Mouse (Mus musculus) ES-E14 (cell line): ENCODE results near the gene H2-Q4.

ENCODE experiments used
- CHD2 ChIP-seq: IDR thresholded peaks from 2 replicates; pipeline ENCODE4 v1.6.1; 2014; ENCODE audit warnings: mild to moderate bottlenecking, low read depth, low read length, inconsistent platforms
- HCFC1 ChIP-seq: IDR thresholded peaks from 2 replicates; pipeline ENCODE4 v1.6.1; 2012; ENCODE audit warnings: low read length, inconsistent platforms, borderline replicate concordance; ENCODE audit not compliant: insufficient read depth
- MAFK ChIP-seq: IDR thresholded peaks from 2 replicates; pipeline ENCODE4 v1.6.1; 2014; ENCODE audit warnings: mild to moderate bottlenecking, low read depth, low read length, inconsistent platforms; ENCODE audit not compliant: insufficient read depth
- ZC3H11A ChIP-seq: IDR thresholded peaks from 2 replicates; pipeline ENCODE4 v1.6.1; 2012; ENCODE audit warnings: low read depth, mild to moderate bottlenecking, inconsistent platforms, low read length, borderline replicate concordance
- ZNF384 ChIP-seq: IDR thresholded peaks from 2 replicates; pipeline ENCODE4 v1.6.1; 2012; ENCODE audit warnings: low read depth, low read length, inconsistent platforms

GRCm38 (mm10) chr17:35418772-35419171 is 39.4 kb downstream of the H2-Q4 start:
- no peak for TF ChIP-seq CHD2
- TF ChIP-seq ZNF384 = no peak
- no peak for TF ChIP-seq MAFK
- TF ChIP-seq HCFC1 = no peak
- no peak for TF ChIP-seq ZC3H11A
